Mouse (Mus musculus) spleen, adult 2 months (tissue): ENCODE measurements around the gene Grm4.

Source experiments
- CTCF ChIP-seq: fragments of 200-500 bp; IDR thresholded peaks from 2 replicates; pipeline ENCODE4 v1.5.1; 2011; ENCODE audit warnings: mild to moderate bottlenecking, inconsistent platforms; ENCODE audit not compliant: insufficient read depth, insufficient read length, insufficient replicate concordance; ENCODE audit errors: extremely low read depth
- POLR2A ChIP-seq: fragments of 200-500 bp; IDR thresholded peaks from 2 replicates; pipeline ENCODE4 v1.6.1; 2011; ENCODE audit warnings: low read depth, low read length, inconsistent platforms

- TF ChIP-seq CTCF (no peak), POLR2A (no peak)
These were observed 23.3 kb upstream of the Grm4 start for GRCm38 (mm10) chr17:27544551-27544950.
